Mouse (Mus musculus): ENCODE data around the gene Dph1.

DNA sequence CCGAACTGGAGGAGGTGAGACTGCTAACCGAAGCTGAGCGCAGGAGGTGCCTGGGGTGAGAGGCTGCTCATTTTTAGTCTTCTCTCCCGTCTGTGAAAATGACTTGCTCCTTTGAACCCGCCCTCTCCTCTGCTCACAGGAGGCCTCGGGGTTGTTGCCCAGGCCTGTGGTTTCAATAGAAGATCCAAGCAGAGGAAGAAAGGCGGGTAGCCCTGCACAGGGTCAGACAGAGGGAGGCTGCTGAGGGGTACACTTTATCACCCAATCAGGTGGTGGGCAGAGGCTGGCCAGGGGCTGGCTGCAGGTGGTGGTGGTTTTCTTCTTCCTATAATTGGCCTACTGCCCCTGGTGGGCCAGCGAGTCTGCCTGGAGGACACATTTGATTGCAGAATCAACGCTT is 13.4 kb upstream of the Dph1 start:
- TF ChIP-seq CTCF (IDR thresholded peaks at IDR 0.05; ENCODE audit: insufficient read depth, low read depth, low read length) (no peak), POLR2A (IDR thresholded peaks at IDR 0.05; ENCODE audit: insufficient read depth, low read depth, low read length) (no peak)

Data from olfactory bulb, adult 2 months (tissue).